19 mouse cellular contexts compared by ENCODE assay signal in genomic region chr11:108274046-108274445, GRCm38 (mm10).
DNase-seq lines count a peak whose midpoint lies in the region; ATAC-seq and TF ChIP-seq lines count a peak whose summit lies in the region.
"Had no signal": no experiment of that assay in that cellular context is flagged by ENCODE, and none has a peak within 500 bp of the region (broad histone marks: within the 10 kb centered on the region; RNA-seq: fewer than 3 reads in every experiment).

No protein-coding gene starts in this region.

- peak overlapping the region; percentile 7; the same call in 1 of the 2 replicates for H3K27ac ChIP-seq in heart, embryonic 16.5 days (ENCODE audit: low read length)
- no peak overlapping the region for H3K27ac ChIP-seq in cerebellum, adult 2 months (ENCODE audit: insufficient read depth, low read length)
- H3K27ac ChIP-seq: forebrain, embryonic 12.5 days; hindbrain, postnatal 0 days; kidney, postnatal 0 days had no signal

- no peak for TF ChIP-seq POLR2A in cerebellum, adult 2 months (IDR thresholded peaks at IDR 0.05; ENCODE audit: borderline replicate concordance, insufficient read depth, low read length)

- no peak overlapping the region for H3K4me2 ChIP-seq in heart, embryonic 16.5 days (ENCODE audit: low read depth, low read length)
- H3K4me2 ChIP-seq: forebrain, embryonic 12.5 days; midbrain, embryonic 15.5 days had no signal

- H3K36me3 ChIP-seq in heart, embryonic 16.5 days (ENCODE audit: control insufficient read depth, insufficient read depth) = no peaks in the 10 kb centered on the region
- H3K36me3 ChIP-seq: forebrain, embryonic 12.5 days; midbrain, embryonic 15.5 days had no signal

- no peak for TF ChIP-seq CTCF in cerebellum, adult 2 months (IDR thresholded peaks at IDR 0.05; ENCODE audit: borderline replicate concordance, insufficient read depth, low read depth, low read length)

- H3K4me1 ChIP-seq in heart, embryonic 16.5 days (ENCODE audit: control insufficient read depth, insufficient read depth, low read length) = peaks cover 30% of the 10 kb centered on the region
- H3K4me1 ChIP-seq in cerebellum, adult 2 months (ENCODE audit: control insufficient read depth, insufficient read depth, low read length) = no peaks in the 10 kb centered on the region

- DNase-seq in cerebellum, adult 11 months = peak; percentile 19
- DNase-seq in heart, adult 9 months (ENCODE audit: low spot score in 2 of 2) = no peak
- DNase-seq in cerebellum, adult 2 months = peak; percentile 50 to 71
- peak; percentile 47 to 48 for DNase-seq in cerebellum, postnatal 36 days
- no peak for DNase-seq in T-cell, adult 2 months (ENCODE audit: low spot score)
- DNase-seq in embryo, embryonic 9.5 days (ENCODE audit: extremely low spot score) = no peak
- DNase-seq: adrenal gland, postnatal 10 days; gastrocnemius, postnatal 14 days; kidney, adult 11 months; liver; lung, postnatal 10 days; right cerebral cortex, postnatal 25 days had no signal

- no peak overlapping the region for H3K9ac ChIP-seq in heart, embryonic 16.5 days (ENCODE audit: low read length)
- H3K9ac ChIP-seq: forebrain, embryonic 12.5 days; midbrain, embryonic 15.5 days had no signal

- no peak overlapping the region for H3K4me3 ChIP-seq in heart, embryonic 16.5 days (ENCODE audit: low read length)
- no peak overlapping the region for H3K4me3 ChIP-seq in cerebellum, adult 2 months (replicated peaks; ENCODE audit: insufficient read depth, low read depth, low read length)
- H3K4me3 ChIP-seq: forebrain, embryonic 12.5 days; midbrain, embryonic 15.5 days; myocyte had no signal

- H3K9me3 ChIP-seq in heart, embryonic 16.5 days (replicated peaks; ENCODE audit: control insufficient read depth, low read length) = no peaks in the 10 kb centered on the region
- H3K9me3 ChIP-seq: forebrain, embryonic 12.5 days; midbrain, embryonic 15.5 days had no signal

- no peak for ATAC-seq in cerebellum, adult (ENCODE audit: insufficient number of reproducible peaks, low FRiP score, low TSS enrichment)
- ATAC-seq in heart, embryonic 16.5 days (replicated peaks; ENCODE audit: extremely low read depth, insufficient read depth, low FRiP score) = no peak
- ATAC-seq: hindbrain, postnatal 0 days; midbrain, embryonic 15.5 days had no signal

- WGBS in heart, embryonic 16.5 days = 34% methylated on average over 7 of the region's 7 CpGs
- WGBS in cerebellum, adult 2 months = 11% methylated on average over 7 of the region's 7 CpGs

- no peaks in the 10 kb centered on the region for H3K27me3 ChIP-seq in heart, embryonic 16.5 days (ENCODE audit: control insufficient read depth, insufficient read depth, low read length)
- no peaks in the 10 kb centered on the region for H3K27me3 ChIP-seq in cerebellum, adult 2 months (ENCODE audit: control insufficient read depth, insufficient read depth, low read length)
- H3K27me3 ChIP-seq: midbrain, embryonic 15.5 days had no signal

Comparison
In these comparisons a context has a peak if more than half of its experiments do, and no peak if none do; other contexts are left out.
1. DNase-seq: peak in cerebellum, adult 11 months (single experiment), cerebellum, adult 2 months (2 of 2) and cerebellum, postnatal 36 days (2 of 2); none in heart, adult 9 months (0 of 2), T-cell, adult 2 months (single experiment) and embryo, embryonic 9.5 days (single experiment).